Mouse (Mus musculus): ENCODE measurements at regions not wholly inside any gene's neighbourhood (a gene's known extent, or its start where the extent isn't known, plus 50 kb on each side); places are given as distances from the start of the nearest gene placed in this dataset.

DNA sequence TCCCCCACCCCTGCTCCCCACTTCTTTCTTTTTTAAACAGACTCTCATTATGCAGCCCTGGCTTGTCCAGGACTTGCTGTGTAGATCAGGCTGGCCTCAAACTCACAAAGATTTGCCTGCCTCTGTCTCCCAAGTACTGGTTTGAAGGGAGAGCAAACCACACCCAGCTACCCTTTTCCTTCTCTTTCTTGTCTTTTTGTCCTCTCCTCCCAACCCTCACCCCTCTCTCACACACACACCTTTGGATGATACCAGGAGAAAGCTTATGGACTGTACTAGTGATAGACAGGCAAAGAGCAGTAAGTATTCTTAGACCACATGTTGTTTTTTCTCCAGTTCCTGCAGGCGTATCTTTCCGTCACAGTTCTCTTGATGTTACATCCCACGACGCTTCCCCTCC, 65.8 kb upstream of the Mkln1 start:
- H3K4me3 ChIP-seq (ENCODE audit: insufficient read depth in 1 of 2, low read depth in 2 of 2, low read length in 2 of 2) = no peak overlapping the region
- no peak overlapping the region for H3K27ac ChIP-seq
- no peaks in the 10 kb centered on the region for H3K4me1 ChIP-seq (replicated peaks; ENCODE audit: control insufficient read depth in 2 of 2, insufficient read depth in 2 of 2, low read length in 1 of 2)
- H3K4me2 ChIP-seq (ENCODE audit: low read depth) = no peak overlapping the region
- ATAC-seq (ENCODE audit: insufficient read depth) = no peak
- H3K9me3 ChIP-seq (ENCODE audit: control insufficient read depth, low read length) = no peaks in the 10 kb centered on the region
- DNase-seq (ENCODE audit: low read depth in 3 of 3, low spot score in 3 of 3) = no peak
- TF ChIP-seq EP300 (IDR thresholded peaks at IDR 0.05; ENCODE audit: low read depth) (no peak), CTCF (IDR thresholded peaks at IDR 0.05; ENCODE audit: low read depth) (no peak)
- H3K27me3 ChIP-seq (ENCODE audit: control insufficient read depth, insufficient read depth, low read length) = no peaks in the 10 kb centered on the region
- 67% methylated on average over 4 of the region's 4 CpGs for WGBS (ENCODE audit: insufficient replicate concordance)
- H3K9ac ChIP-seq (replicated peaks) = no peak overlapping the region
- no peaks in the 10 kb centered on the region for H3K36me3 ChIP-seq (replicated peaks; ENCODE audit: control insufficient read depth, insufficient read depth, low read depth)

GRCm38 (mm10) chr6:31333228-31333922, 65.2 kb upstream of the Mkln1 start:
- no peak overlapping the region for H3K27ac ChIP-seq
- WGBS (ENCODE audit: insufficient replicate concordance) = 68% methylated on average over 16 of the region's 16 CpGs

GRCm38 (mm10) chr6:31334086-31334485, 64.4 kb upstream of the Mkln1 start:
- Histone ChIP-seq H3K9ac (replicated peaks) (no peak overlapping the region), H3K4me3 (ENCODE audit: insufficient read depth in 1 of 2, low read depth in 2 of 2, low read length in 2 of 2) (no peak overlapping the region), H3K36me3 (replicated peaks; ENCODE audit: control insufficient read depth, insufficient read depth, low read depth) (no peaks in the 10 kb centered on the region), H3K4me2 (ENCODE audit: low read depth) (no peak overlapping the region), H3K27ac (no peak overlapping the region), H3K27me3 (ENCODE audit: control insufficient read depth, insufficient read depth, low read length) (no peaks in the 10 kb centered on the region), H3K9me3 (ENCODE audit: control insufficient read depth, low read length) (no peaks in the 10 kb centered on the region), H3K4me1 (replicated peaks; ENCODE audit: control insufficient read depth in 2 of 2, insufficient read depth in 2 of 2, low read length in 1 of 2) (no peaks in the 10 kb centered on the region)
- WGBS (ENCODE audit: insufficient replicate concordance) = 58% methylated on average over 4 of the region's 4 CpGs
- no peak for ATAC-seq (ENCODE audit: insufficient read depth)
- no peak for DNase-seq (ENCODE audit: low read depth in 3 of 3, low spot score in 3 of 3)
- TF ChIP-seq CTCF (IDR thresholded peaks at IDR 0.05; ENCODE audit: low read depth) (no peak), EP300 (IDR thresholded peaks at IDR 0.05; ENCODE audit: low read depth) (no peak)

More at GRCm38 (mm10) chr6:31333228-31333922, 65.2 kb upstream of the Mkln1 start:
- no peak overlapping the region for H3K4me2 ChIP-seq (ENCODE audit: low read depth)
- DNase-seq (ENCODE audit: low read depth in 3 of 3, low spot score in 3 of 3) (no peak), ATAC-seq (ENCODE audit: insufficient read depth) (no peak)
- H3K9me3 ChIP-seq (ENCODE audit: control insufficient read depth, low read length) = no peaks in the 10 kb centered on the region
- no peaks in the 10 kb centered on the region for H3K27me3 ChIP-seq (ENCODE audit: control insufficient read depth, insufficient read depth, low read length)
- no peak overlapping the region for H3K9ac ChIP-seq (replicated peaks)
- H3K36me3 ChIP-seq (replicated peaks; ENCODE audit: control insufficient read depth, insufficient read depth, low read depth) = no peaks in the 10 kb centered on the region
- H3K4me1 ChIP-seq (replicated peaks; ENCODE audit: control insufficient read depth in 2 of 2, insufficient read depth in 2 of 2, low read length in 1 of 2) = no peaks in the 10 kb centered on the region
- H3K4me3 ChIP-seq (ENCODE audit: insufficient read depth in 1 of 2, low read depth in 2 of 2, low read length in 2 of 2) = no peak overlapping the region
- TF ChIP-seq EP300 (IDR thresholded peaks at IDR 0.05; ENCODE audit: low read depth) (no peak), CTCF (IDR thresholded peaks at IDR 0.05; ENCODE audit: low read depth) (no peak)

GRCm38 (mm10) chr6:31339122-31339947, 59.2 kb upstream of the Mkln1 start:
- Histone ChIP-seq H3K9ac (replicated peaks) (no peak overlapping the region), H3K27me3 (ENCODE audit: control insufficient read depth, insufficient read depth, low read length) (no peaks in the 10 kb centered on the region), H3K4me3 (ENCODE audit: insufficient read depth in 1 of 2, low read depth in 2 of 2, low read length in 2 of 2) (no peak overlapping the region), H3K4me2 (ENCODE audit: low read depth) (no peak overlapping the region), H3K27ac (no peak overlapping the region), H3K36me3 (replicated peaks; ENCODE audit: control insufficient read depth, insufficient read depth, low read depth) (no peaks in the 10 kb centered on the region), H3K9me3 (ENCODE audit: control insufficient read depth, low read length) (no peaks in the 10 kb centered on the region), H3K4me1 (replicated peaks; ENCODE audit: control insufficient read depth in 2 of 2, insufficient read depth in 2 of 2, low read length in 1 of 2) (no peaks in the 10 kb centered on the region)
- WGBS (ENCODE audit: insufficient replicate concordance) = 49% methylated on average over 13 of the region's 13 CpGs
- TF ChIP-seq EP300 (IDR thresholded peaks at IDR 0.05; ENCODE audit: low read depth) = no peak
- TF ChIP-seq CTCF (IDR thresholded peaks at IDR 0.05; ENCODE audit: low read depth) = no peak
- DNase-seq (ENCODE audit: low read depth in 3 of 3, low spot score in 3 of 3) = no peak
- ATAC-seq (ENCODE audit: insufficient read depth) = no peak

DNA sequence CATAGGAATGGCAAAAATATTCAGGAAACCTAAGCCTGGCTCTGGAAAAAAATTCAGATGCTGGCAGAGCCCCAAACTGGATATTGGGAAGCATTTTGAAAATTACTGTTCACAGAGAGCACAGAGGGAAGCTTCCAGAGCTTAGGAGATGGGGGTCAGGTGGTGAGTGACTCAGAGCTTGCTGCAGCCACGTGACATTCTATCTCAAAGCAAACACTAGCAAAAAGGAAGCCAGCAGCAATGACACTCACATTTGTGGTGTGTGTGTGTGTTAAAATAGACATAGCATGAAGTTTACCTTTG, 58.6 kb upstream of the Mkln1 start:
- Histone ChIP-seq H3K27me3 (ENCODE audit: control insufficient read depth, insufficient read depth, low read length) (no peaks in the 10 kb centered on the region), H3K9me3 (ENCODE audit: control insufficient read depth, low read length) (no peaks in the 10 kb centered on the region), H3K4me2 (ENCODE audit: low read depth) (no peak overlapping the region), H3K36me3 (replicated peaks; ENCODE audit: control insufficient read depth, insufficient read depth, low read depth) (no peaks in the 10 kb centered on the region), H3K4me3 (ENCODE audit: insufficient read depth in 1 of 2, low read depth in 2 of 2, low read length in 2 of 2) (no peak overlapping the region), H3K4me1 (replicated peaks; ENCODE audit: control insufficient read depth in 2 of 2, insufficient read depth in 2 of 2, low read length in 1 of 2) (no peaks in the 10 kb centered on the region), H3K9ac (replicated peaks) (no peak overlapping the region), H3K27ac (no peak overlapping the region)
- 12% methylated on average over 1 of the region's 1 CpGs for WGBS (ENCODE audit: insufficient replicate concordance)
- DNase-seq (ENCODE audit: low read depth in 3 of 3, low spot score in 3 of 3) (no peak), ATAC-seq (ENCODE audit: insufficient read depth) (no peak)
- TF ChIP-seq EP300 (IDR thresholded peaks at IDR 0.05; ENCODE audit: low read depth) (no peak), CTCF (IDR thresholded peaks at IDR 0.05; ENCODE audit: low read depth) (no peak)

All from liver, embryonic 14.5 days (tissue).